Mouse (Mus musculus): ENCODE measurements around the gene Eif2b3. TPM values are rescaled to one million over a fixed set of nuclear protein-coding genes. Genes with fewer than 3 reads are reported as not detected.

Gene Eif2b3
- polyA plus RNA-seq, 2 experiments from 2014 or later, result 33.7 to 39.2 TPM

GRCm38 (mm10) chr4:117017738-117018137 lies 1.5 kb upstream of the Eif2b3 start:
- ATAC-seq, result no peak

GRCm38 (mm10) chr4:117018327-117018726 lies 875 bp upstream of the Eif2b3 start:
- no peak for ATAC-seq

DNA sequence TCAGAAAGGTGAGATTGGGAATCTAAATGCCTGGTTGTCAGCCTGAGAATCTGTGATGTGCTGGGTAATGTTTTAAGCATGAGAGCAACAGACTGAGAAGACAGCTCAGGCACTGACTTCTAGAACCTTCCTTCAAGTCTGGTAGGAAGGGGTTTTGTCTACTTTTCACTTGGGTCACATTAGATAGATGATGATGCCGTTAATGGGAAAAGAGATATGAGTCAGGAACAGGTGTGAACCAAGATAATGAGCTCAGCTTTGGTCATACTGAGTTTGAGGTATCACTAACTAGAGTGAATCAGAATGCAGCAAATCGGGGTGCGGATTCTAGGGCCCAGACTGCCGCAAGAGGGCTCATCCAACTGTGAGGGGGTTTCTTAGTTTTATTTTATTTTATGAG lies 4.3 kb downstream of the Eif2b3 start:
- ATAC-seq, result no peak

- peak; percentile 34 for ATAC-seq
Measured at GRCm38 (mm10) chr4:117031105-117031504, 11.9 kb downstream of the Eif2b3 start.

DNA sequence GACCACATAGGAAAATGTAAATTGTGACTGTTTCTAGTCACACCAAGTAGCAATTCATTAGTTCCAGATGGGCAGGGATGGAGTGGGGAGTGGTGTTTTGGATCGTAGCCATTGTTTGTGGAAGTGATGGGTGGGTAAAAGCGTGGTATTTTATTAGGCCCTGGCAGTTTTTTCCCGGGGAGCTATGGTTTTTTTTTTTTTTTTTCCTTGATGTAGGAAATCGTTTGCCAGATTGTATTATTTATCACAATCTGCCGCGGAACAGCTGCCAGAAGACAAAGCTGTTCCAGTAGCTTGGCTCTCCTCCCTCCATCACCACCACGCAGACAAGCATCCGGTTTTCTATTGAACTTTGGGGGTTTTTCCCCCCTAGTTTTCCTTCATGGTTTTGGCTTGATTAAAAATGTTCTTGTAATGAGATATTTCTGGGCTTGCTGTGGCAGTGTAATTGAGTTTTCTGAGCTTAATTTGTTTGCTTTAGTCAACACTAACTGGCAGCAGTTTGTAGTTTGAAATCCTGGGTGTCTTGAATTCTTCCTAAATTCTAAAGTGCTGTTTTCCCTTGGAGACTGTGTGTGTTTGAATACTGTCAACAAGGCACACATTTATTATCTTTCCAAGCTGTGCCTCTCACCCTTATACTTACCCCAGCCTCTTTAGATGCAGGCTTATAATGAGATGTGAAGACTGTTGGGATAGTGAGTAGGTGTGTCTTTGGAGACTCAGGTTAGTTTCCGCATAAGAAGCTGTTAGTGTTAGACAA lies 20.9 kb downstream of the Eif2b3 start:
- ATAC-seq, result no peak

GRCm38 (mm10) chr4:117040791-117041190 lies 21.6 kb downstream of the Eif2b3 start:
- no peak for ATAC-seq

DNA sequence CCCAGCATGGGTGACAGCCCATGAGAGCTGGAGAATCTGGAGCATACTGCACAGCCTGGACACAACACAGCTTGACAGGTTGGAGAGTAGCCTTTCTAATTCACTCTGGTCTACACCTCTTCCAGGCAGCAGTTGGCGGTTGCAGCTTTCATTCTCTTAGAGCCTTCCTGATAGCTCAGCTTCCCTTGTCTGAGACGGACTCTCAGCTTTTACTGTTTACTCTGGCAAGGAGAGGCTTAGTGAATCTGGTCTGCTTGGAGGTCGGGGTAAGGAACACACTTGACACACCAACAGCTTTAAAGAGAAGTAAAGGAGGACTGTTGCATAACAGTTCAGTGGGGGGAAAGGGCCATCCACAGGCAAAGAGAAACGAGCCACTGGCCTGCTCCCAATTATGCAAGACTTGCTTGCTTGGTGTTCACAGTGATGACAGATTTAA lies 22.1 kb downstream of the Eif2b3 start:
- no peak for ATAC-seq

- ATAC-seq, result no peak
Measured at GRCm38 (mm10) chr4:117048836-117049235, 29.6 kb downstream of the Eif2b3 start.

DNA sequence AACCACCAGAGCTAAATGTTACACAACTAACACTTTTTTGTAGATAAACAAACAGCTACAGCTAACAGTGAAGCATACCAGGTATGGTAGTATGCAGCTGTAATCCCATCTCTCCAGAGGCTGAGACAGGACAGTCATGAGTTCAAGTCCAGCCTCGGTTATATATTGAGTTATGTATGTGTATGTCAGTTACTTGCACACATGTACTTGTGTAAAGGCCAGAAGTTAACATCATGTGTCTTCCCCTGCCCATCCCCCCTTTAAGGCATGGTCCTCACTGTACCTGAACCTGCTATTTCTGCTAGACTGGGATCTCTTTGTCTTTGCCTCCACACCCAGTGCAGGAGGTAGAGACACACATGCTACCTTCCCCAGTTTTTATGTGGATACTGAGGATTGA lies 30.3 kb downstream of the Eif2b3 start:
- no peak for ATAC-seq

GRCm38 (mm10) chr4:117052626-117053025 lies 33.4 kb downstream of the Eif2b3 start:
- ATAC-seq, result no peak

DNA sequence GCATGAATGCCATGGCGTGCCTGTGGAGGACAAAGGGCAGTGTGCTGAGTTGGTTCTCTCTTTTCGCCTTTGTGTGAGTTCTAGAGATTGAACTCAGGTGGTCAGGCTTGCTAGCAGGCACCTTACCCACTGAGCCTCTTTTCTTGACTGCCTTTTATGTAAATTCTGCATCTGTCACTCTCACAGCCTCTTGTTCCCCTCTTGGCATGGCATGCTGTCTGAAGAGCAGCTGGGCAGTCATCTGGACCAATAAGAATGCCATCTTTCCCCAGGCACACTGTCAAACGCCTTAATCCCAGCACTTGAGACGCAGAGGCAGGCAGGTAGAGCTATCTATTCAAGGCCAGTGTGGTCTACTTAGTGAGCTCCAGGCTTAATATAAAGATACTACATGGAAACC lies 34.8 kb downstream of the Eif2b3 start:
- no peak for ATAC-seq

GRCm38 (mm10) chr4:117056102-117056501 lies 36.9 kb downstream of the Eif2b3 start:
- ATAC-seq, result no peak

DNA sequence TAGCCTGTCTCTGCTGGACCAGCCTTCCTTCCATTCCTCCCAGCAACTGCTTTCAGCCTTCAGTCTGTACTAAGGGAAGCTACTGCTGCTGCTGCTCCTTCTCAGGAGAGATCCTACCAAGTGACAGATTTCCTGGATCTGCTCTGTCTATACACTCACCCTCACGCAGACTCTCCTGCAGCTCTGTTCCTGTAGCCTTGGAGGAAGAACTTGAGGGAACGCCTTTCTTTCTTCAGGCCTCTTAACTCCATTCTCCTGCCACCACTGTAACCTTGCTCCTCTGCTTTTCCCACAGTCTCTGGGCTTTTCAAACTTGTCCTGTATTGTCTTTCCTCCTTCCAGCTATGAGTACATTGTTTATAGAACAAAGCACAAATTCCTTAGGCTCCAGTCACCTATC lies 37.3 kb downstream of the Eif2b3 start:
- ATAC-seq, result no peak

DNA sequence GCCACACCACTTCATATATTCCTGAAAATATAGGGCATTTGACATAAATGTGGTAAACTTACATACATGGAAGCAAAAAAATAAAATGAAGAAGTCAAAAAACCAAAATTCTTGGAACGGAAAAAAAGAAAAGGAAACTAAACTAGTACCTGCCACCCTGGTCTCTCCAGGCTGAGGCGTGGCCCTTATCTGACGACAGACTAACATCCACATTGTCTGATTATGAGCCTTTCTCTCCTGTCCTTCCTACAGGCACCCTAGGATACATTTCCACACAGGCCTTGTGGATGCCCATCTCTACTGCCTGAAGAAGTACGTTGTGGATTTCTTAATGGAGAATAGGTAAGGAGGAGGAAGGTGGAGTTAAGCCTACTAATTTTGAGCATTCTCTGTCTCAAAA lies 39.3 kb downstream of the Eif2b3 start:
- ATAC-seq, result no peak

DNA sequence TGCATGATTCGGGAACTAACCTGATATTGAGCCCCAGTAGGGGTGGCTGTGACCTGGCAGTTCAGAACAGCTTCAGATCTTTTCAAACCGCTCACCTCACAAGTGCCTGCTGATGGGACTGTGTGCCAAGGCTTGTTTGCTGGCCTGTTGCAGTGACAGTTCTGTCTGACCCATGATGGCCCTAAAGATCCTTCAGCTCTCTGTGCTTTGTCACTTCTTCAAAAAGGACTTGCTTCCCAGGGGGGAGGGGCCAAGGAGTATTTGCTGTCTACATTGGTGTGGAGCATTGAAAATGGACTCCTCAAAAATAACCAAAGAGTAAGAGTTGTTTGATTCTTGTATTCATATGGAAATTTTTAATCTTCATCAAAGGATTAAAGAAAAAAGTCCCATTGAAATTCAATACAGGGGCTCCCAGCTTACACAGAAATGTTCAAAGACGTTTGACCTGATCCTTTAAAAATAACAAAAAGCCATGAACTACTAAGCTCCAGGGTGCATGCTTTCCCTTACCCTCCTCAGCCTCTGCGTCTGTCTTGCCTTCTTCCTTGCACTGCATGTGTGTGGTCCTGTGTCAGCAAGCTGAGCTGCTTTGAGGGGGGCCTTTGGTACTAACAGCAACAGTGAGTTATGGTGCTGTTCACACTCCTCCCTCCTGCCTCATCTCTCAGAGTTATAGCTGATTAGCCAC lies 43.6 kb downstream of the Eif2b3 start:
- no peak for ATAC-seq

GRCm38 (mm10) chr4:117068035-117068434 lies 48.8 kb downstream of the Eif2b3 start:
- ATAC-seq, result no peak

DNA sequence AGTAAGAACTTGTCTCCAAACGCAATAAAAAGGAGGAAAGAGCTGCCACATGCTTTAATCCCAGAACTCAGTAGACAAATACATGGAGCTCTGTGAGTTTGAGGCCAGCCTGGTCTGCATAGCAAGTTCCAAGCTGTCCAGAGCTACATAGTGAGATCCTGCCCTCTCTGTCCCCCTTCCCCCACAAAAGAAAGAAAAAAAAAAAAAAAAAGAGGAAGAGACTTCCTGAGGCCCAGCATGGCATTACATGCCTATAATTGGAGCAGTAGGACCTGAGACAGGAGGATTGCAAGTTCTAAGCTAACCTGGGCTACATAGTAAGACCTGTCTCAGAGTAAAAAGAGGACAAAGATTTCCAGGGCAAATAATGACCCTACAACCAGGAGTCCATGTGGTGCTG lies 50.4 kb downstream of the Eif2b3 start:
- no peak for ATAC-seq

DNA sequence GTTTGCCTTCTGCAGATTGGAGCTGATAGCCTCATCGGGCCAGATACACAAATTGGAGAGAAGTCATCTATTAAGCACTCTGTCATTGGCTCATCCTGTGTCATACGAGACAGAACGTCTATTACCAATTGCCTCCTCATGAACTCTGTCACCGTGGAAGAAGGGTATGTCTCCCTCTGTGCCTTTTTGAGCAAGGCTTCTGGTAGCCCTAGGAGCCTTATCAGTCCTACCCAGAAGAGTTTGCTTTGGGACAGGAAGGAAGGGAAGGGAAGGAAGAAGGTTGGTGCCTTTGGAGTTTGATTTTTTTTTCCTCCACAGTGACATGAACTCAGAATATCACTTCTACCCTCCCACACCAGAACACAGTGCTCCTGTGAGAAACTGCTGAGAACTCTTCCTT lies 51.4 kb downstream of the Eif2b3 start:
- ATAC-seq, result no peak

GRCm38 (mm10) chr4:117071183-117071582 lies 52.0 kb downstream of the Eif2b3 start:
- ATAC-seq, result no peak

DNA sequence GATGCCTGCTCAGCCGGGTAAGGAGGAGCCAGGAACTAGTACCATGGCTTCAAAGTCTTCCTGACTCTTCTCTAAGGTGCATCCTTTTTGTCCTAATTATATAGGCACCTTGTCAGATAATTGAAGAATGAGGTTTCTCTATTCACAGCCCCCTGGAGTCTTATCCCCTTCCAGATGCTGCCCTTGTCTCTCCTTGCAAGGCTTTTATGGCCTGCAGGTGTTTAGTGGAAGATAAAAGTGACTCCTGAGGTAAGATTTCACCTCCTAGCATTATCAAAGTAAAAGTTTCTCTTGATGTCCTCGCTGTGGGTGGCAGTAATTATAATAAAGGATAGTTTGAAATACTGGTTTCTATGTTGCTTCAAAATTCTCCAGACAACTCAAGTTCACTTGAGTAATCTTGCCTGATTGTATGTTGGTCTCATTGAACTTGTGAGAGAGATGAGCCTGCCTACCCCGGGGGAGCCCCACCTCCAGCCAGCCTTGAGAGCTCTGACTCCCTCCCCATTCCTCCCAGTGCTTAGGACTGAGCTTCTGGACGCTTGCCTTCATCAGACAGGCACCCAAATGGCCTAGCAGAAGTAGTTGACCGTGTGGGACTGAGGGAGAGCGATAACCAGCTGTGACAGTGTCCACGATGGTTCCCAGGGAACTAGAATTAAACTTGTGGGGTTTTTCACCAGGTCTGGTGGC lies 68.9 kb downstream of the Eif2b3 start:
- ATAC-seq, result no peak

DNA sequence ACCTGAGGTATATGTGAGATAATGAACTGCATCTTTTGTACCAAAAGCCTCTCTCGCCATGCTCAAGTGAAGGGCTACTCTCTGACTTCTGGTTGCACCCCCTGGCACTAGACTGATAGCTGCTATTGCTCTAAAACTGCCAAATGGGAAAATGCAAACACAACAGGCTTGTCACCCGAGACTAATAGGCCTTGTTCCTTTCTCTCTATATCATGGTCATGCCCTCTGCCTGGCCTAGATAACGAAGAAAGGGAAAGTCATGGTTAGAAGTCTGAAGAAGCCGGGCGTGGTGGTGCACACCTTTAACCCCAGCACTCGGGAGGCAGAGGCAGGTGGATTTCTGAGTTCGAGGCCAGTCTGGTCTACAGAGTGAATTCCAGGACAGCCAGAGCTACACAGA lies 71.4 kb downstream of the Eif2b3 start:
- ATAC-seq, result no peak

DNA sequence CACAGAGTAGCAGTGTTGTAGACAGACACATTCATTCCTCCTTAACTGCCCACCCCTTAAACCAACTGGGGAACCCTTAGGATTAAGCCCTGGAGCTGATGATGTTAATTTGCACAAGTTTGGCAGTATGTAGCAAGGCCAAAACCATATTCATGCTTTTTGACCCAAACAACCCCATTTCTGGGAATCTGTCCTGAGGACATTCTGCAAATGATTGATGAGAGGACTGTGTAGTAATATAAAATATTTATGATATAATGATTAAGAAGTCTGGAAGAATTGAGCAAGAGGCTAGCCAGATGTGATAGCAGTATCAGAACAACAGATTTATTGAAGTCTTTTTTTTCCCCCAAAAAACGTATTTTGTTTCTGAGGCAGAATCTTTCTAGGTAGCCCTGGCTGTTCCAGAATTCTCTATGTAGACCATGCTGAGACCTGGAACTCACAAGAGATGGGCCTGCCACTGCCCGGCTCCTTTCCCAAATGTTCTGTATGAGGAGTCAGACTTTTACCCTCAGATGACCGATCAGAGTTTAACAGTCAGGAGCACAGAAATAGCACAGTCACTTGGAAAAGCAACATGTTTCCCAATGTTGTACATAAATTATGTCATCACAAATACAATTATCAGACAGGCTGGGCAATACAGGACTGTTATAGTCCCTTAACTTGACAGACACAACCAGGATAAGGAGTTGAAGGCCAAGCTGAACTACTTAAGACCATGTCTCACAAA lies 75.6 kb downstream of the Eif2b3 start:
- no peak for ATAC-seq

All from CD4-positive, CD25-positive, alpha-beta regulatory T cell, adult 4 months (primary cell).